Mouse (Mus musculus): ENCODE data around the gene Tub. TPM values are rescaled to one million over a fixed set of nuclear protein-coding genes. Genes with fewer than 3 reads are reported as not detected.

The Tub gene
- polyA plus RNA-seq, 1 experiment from 2014 or later = 37.6 TPM

Other genes starting within 250 kb of the Tub start
- gene Olfr512, start 237.0 kb upstream of the Tub start, polyA plus RNA-seq (2015; fragmentation: Nextera tagmentation; extraction: Ambion mirVana) = not detected in 2 replicates
- not detected in 2 replicates for gene Olfr513, start 199.4 kb upstream of the Tub start, polyA plus RNA-seq (2015; fragmentation: Nextera tagmentation; extraction: Ambion mirVana)
- not detected in 2 replicates for gene Olfr514, start 124.3 kb upstream of the Tub start, polyA plus RNA-seq (2015; fragmentation: Nextera tagmentation; extraction: Ambion mirVana)
- gene Olfr516, start 99.8 kb upstream of the Tub start, polyA plus RNA-seq (2015; fragmentation: Nextera tagmentation; extraction: Ambion mirVana) = not detected in 2 replicates
- gene Olfr517, start 78.0 kb upstream of the Tub start, polyA plus RNA-seq (2015; fragmentation: Nextera tagmentation; extraction: Ambion mirVana) = not detected in 2 replicates
- gene Olfr518, start 65.3 kb upstream of the Tub start, polyA plus RNA-seq (2015; fragmentation: Nextera tagmentation; extraction: Ambion mirVana) = not detected in 2 replicates
- gene Olfr519, start 55.9 kb upstream of the Tub start, polyA plus RNA-seq (2015; fragmentation: Nextera tagmentation; extraction: Ambion mirVana) = not detected in 2 replicates
- gene Nlrp10, start 20.2 kb upstream of the Tub start, polyA plus RNA-seq (2015; fragmentation: Nextera tagmentation; extraction: Ambion mirVana) = 0.04 TPM in 1 of 2 replicates, not detected in the other
- 70.0 and 75.9 TPM in 2 replicates for gene Eif3f, start 15.9 kb upstream of the Tub start, polyA plus RNA-seq (2015; fragmentation: Nextera tagmentation; extraction: Ambion mirVana)
- 27.9 and 35.2 TPM in 2 replicates for gene Ric3, start 133.0 kb downstream of the Tub start, polyA plus RNA-seq (2015; fragmentation: Nextera tagmentation; extraction: Ambion mirVana)
- gene Lmo1, start 224.9 kb downstream of the Tub start, polyA plus RNA-seq (2015; fragmentation: Nextera tagmentation; extraction: Ambion mirVana) = 26.9 and 37.1 TPM in 2 replicates